Mouse (Mus musculus): Measurements from ENCODE around the gene Nipal3. TPM values are rescaled to one million over a fixed set of nuclear protein-coding genes. Genes with fewer than 3 reads are reported as not detected.
A peak's percentile ranks its signal among the peaks of the same experiment; 100 is the strongest.

The Nipal3 gene
- polyA plus RNA-seq, 1 experiment from 2014 or later: 3.2 TPM

DNA sequence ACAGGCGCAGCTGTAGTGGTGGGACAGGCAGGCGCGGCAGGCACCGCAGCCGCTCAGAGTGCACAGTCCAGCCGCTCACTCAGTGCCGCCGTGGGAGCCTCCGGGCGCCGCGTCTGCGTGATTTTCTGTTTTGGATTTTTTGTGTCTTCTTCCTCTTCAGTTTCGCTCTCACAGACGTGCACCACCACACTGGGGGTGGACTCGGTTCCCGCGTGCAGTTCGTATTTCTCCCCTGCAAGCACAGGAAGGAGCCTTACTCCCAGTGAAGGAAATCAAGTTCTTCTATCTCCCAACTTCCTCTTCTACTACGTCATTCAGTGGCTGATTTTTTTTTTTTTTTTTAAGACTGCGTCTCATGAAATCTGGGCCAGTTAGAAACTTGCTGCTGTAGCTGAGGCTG lies 78.5 kb downstream of the Nipal3 start:
- 52% methylated on average over 21 of the region's 21 CpGs for WGBS (ENCODE audit: insufficient replicate concordance)
- Histone ChIP-seq H3K27ac (ENCODE audit: low read length) (no peak overlapping the region), H3K36me3 (ENCODE audit: control insufficient read depth, insufficient read depth) (no peaks in the 10 kb centered on the region), H3K9ac (ENCODE audit: low read depth, low read length) (no peak overlapping the region; the same call in 1 of the 2 replicates), H3K4me2 (ENCODE audit: low read depth, low read length) (peak overlapping the region; percentile 10; the same call in 1 of the 2 replicates), H3K4me1 (ENCODE audit: control insufficient read depth, low read depth, low read length) (no peaks in the 10 kb centered on the region), H3K27me3 (ENCODE audit: control insufficient read depth, insufficient read depth, low read depth, low read length) (no peaks in the 10 kb centered on the region), H3K9me3 (replicated peaks; ENCODE audit: control insufficient read depth, low read length) (no peaks in the 10 kb centered on the region), H3K4me3 (ENCODE audit: low read depth, low read length) (peak overlapping the region; percentile 14)
- no peak for ATAC-seq (ENCODE audit: low read depth)

DNA sequence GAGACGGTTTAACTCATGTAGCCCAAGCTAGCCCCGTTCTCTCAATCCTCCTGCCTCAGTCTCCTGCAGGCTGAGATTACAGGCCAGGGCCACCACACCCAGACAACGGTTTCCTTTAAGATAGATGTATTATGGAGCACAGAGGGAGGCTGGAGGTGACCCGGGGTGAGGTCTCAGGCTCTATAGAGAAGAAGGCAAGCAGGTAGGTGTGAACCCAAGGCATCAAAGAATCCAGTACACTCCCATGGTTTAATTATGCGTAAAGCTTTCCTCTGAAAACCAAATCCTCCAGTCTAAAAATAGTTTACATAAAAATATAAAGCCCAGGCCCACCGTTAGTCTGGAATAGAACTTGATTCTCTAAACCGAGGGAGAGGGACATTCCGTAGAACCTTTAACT lies 81.3 kb downstream of the Nipal3 start:
- Histone ChIP-seq H3K9ac (ENCODE audit: low read depth, low read length) (no peak overlapping the region), H3K27ac (ENCODE audit: low read length) (no peak overlapping the region), H3K9me3 (replicated peaks; ENCODE audit: control insufficient read depth, low read length) (no peaks in the 10 kb centered on the region), H3K36me3 (ENCODE audit: control insufficient read depth, insufficient read depth) (no peaks in the 10 kb centered on the region), H3K4me2 (ENCODE audit: low read depth, low read length) (no peak overlapping the region), H3K4me1 (ENCODE audit: control insufficient read depth, low read depth, low read length) (no peaks in the 10 kb centered on the region), H3K4me3 (ENCODE audit: low read depth, low read length) (no peak overlapping the region), H3K27me3 (ENCODE audit: control insufficient read depth, insufficient read depth, low read depth, low read length) (no peaks in the 10 kb centered on the region)
- WGBS (ENCODE audit: insufficient replicate concordance): 62% methylated on average over 8 of the region's 8 CpGs
- no peak for ATAC-seq (ENCODE audit: low read depth)

DNA sequence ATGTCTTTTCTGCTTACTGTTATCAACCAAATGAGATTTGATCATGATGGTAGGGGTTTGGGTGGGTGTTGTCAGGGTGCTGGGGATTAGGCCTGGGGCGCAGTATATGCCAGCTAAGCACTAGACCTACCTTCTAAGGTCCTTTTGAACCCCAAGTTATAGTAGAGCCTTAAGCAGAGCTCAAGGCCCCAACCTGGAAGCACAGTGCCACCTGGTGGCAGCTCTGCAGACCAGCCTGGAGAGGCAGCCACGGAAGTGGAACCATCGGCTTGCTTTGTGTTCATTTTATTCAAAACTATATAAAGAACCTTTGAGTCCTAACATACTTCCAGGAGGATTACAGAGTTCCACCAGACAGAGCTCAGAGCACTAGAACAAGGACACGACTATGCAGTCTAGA lies 83.2 kb downstream of the Nipal3 start:
- WGBS (ENCODE audit: insufficient replicate concordance): 21% methylated on average over 4 of the region's 4 CpGs
- 0 out of 2 replicates have a peak, but pooled peaks have one; percentile 32 for ATAC-seq (ENCODE audit: low read depth)
- Histone ChIP-seq H3K9me3 (replicated peaks; ENCODE audit: control insufficient read depth, low read length) (no peaks in the 10 kb centered on the region), H3K9ac (ENCODE audit: low read depth, low read length) (no peak overlapping the region), H3K27me3 (ENCODE audit: control insufficient read depth, insufficient read depth, low read depth, low read length) (no peaks in the 10 kb centered on the region), H3K4me2 (ENCODE audit: low read depth, low read length) (no peak overlapping the region), H3K4me3 (ENCODE audit: low read depth, low read length) (no peak overlapping the region), H3K36me3 (ENCODE audit: control insufficient read depth, insufficient read depth) (no peaks in the 10 kb centered on the region), H3K4me1 (ENCODE audit: control insufficient read depth, low read depth, low read length) (no peaks in the 10 kb centered on the region), H3K27ac (ENCODE audit: low read length) (no peak overlapping the region)

DNA sequence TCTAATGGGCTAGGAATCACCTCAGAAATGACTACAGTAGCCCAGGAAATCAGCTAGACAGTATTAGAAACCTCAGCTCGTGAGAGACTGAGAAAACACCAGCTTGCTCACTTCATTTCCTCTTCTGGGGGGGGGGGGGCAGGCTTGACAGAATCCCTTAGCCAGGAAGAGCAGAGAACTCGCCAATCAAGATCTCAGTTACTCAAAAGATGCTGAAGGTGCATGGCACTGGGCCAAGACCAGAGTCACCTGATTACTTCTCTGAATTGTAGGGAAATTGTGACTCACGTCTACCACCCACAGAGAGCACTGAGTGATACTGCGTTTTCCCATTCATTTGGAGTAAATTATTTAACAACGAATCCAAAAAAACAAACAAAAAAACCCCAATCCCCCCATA lies 88.7 kb downstream of the Nipal3 start:
- Histone ChIP-seq H3K27ac (ENCODE audit: low read length) (no peak overlapping the region), H3K9me3 (replicated peaks; ENCODE audit: control insufficient read depth, low read length) (no peaks in the 10 kb centered on the region), H3K4me3 (ENCODE audit: low read depth, low read length) (no peak overlapping the region), H3K4me1 (ENCODE audit: control insufficient read depth, low read depth, low read length) (peaks cover 20% of the 10 kb centered on the region), H3K36me3 (ENCODE audit: control insufficient read depth, insufficient read depth) (no peaks in the 10 kb centered on the region), H3K9ac (ENCODE audit: low read depth, low read length) (no peak overlapping the region), H3K4me2 (ENCODE audit: low read depth, low read length) (no peak overlapping the region), H3K27me3 (ENCODE audit: control insufficient read depth, insufficient read depth, low read depth, low read length) (no peaks in the 10 kb centered on the region)
- WGBS (ENCODE audit: insufficient replicate concordance): 48% methylated on average over 5 of the region's 5 CpGs
- ATAC-seq (ENCODE audit: low read depth): no peak

DNA sequence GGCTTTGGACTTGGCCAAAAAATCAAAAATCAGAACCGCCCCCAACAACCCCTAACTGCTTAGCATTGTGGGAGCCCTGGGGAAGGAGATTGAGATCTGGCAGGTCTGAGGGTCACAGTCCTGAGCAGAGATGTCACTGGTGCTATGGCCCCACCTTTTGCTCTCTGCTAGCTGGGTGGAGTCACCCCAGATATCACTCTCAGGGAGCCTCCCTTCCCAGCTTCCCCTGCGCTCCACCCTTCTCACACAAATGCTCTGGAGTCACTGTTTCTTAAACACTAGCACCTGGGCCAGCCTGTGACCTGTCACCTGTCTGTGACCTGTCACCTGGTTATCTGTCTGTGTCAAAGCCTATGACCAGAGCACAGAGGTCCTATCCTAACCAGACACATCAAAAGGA lies 89.9 kb downstream of the Nipal3 start:
- Histone ChIP-seq H3K27ac (ENCODE audit: low read length) (no peak overlapping the region), H3K27me3 (ENCODE audit: control insufficient read depth, insufficient read depth, low read depth, low read length) (peaks cover under 1% of the 10 kb centered on the region; the same call in 1 of the 2 replicates), H3K9ac (ENCODE audit: low read depth, low read length) (no peak overlapping the region), H3K4me1 (ENCODE audit: control insufficient read depth, low read depth, low read length) (peaks cover 20% of the 10 kb centered on the region), H3K36me3 (ENCODE audit: control insufficient read depth, insufficient read depth) (no peaks in the 10 kb centered on the region), H3K4me3 (ENCODE audit: low read depth, low read length) (no peak overlapping the region), H3K4me2 (ENCODE audit: low read depth, low read length) (peak overlapping the region; percentile 39), H3K9me3 (replicated peaks; ENCODE audit: control insufficient read depth, low read length) (no peaks in the 10 kb centered on the region)
- WGBS (ENCODE audit: insufficient replicate concordance): 44% methylated on average over 2 of the region's 2 CpGs
- ATAC-seq (ENCODE audit: low read depth): peak; percentile 93

DNA sequence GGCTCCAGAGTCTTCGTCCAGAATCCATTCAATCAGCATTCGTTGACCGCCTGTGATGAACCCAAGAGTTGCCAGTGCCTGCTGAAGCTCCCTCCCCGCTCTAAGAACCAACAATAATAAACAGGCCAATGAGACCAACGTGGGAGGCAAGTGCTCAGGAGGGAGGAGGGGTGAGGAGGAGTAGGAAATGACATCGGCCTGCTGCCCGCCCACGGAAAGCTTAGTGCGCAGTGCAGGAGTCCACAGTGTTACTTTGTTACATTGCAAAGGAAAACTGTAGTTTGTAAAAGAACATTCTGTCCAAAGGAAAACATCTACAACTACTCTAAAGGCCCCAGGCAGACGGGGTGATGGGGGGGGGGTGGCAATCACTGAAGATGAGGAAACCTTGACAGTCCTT lies 90.8 kb downstream of the Nipal3 start:
- no peak for ATAC-seq (ENCODE audit: low read depth)
- H3K4me2 ChIP-seq (ENCODE audit: low read depth, low read length): no peak overlapping the region
- H3K27ac ChIP-seq (ENCODE audit: low read length): no peak overlapping the region
- no peaks in the 10 kb centered on the region for H3K36me3 ChIP-seq (ENCODE audit: control insufficient read depth, insufficient read depth)
- no peak overlapping the region for H3K9ac ChIP-seq (ENCODE audit: low read depth, low read length)
- peaks cover 20% of the 10 kb centered on the region for H3K4me1 ChIP-seq (ENCODE audit: control insufficient read depth, low read depth, low read length)
- no peak overlapping the region for H3K4me3 ChIP-seq (ENCODE audit: low read depth, low read length)
- WGBS (ENCODE audit: insufficient replicate concordance): 78% methylated on average over 10 of the region's 10 CpGs
- H3K9me3 ChIP-seq (replicated peaks; ENCODE audit: control insufficient read depth, low read length): no peaks in the 10 kb centered on the region
- H3K27me3 ChIP-seq (ENCODE audit: control insufficient read depth, insufficient read depth, low read depth, low read length): peaks cover 9% of the 10 kb centered on the region

DNA sequence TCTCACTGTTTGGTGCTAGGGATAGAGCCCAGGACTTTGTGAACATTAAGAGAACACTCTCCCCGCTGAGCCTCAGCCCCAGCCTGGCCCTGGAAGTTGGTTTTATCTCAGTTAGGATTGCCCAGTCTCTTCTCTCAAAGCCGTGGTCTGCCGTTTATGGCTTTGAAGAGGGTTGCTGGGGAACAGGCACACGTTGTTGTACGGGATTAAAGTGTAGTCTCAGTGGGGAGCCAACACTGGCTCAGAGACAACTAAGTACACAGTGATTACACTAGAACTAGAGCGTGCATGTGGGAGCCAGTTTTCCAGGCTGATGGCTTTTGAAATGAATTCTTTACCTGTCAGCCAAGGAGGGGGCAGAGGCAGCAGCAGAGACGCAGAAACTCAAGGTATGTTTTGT lies 93.0 kb downstream of the Nipal3 start:
- 44% methylated on average over 7 of the region's 7 CpGs for WGBS (ENCODE audit: insufficient replicate concordance)

DNA sequence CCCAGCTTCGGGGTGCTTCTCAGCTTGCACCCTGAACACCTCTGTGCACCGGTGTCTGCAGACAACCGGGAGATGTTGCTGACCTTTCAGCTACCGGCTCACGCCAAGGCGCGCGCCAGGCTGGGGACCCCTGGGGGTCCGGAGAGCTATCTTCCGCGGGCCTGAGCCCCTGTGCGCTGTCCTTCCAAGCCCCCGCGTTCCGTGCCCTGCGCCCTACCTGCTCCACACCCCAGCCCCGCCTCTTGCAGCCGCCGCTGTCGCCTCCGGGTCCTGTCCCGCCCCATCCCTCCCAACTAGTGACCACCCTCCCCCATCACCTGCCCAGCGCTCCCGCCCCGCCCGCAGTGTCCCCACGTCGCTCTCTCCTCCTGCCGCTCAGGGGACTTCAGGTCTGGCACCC lies 96.8 kb downstream of the Nipal3 start, which contains the start of gene Ncmap:
Gene Ncmap, minus strand, starts transcription at position 237 of the 400 bp plus-strand sequence.
- Histone ChIP-seq H3K9ac (ENCODE audit: low read depth, low read length) (no peak within 1 kb of the TSS), H3K27ac (ENCODE audit: low read length) (no peak within 1 kb of the TSS), H3K4me2 (ENCODE audit: low read depth, low read length) (peak within 1 kb of the TSS; percentile 36; the same call in 1 of the 2 replicates), H3K4me3 (ENCODE audit: low read depth, low read length) (peak within 1 kb of the TSS; percentile 24), H3K36me3 (ENCODE audit: control insufficient read depth, insufficient read depth) (no peaks in the 10 kb centered on the region), H3K4me1 (ENCODE audit: control insufficient read depth, low read depth, low read length) (peaks cover 7% of the 10 kb centered on the region; the same call in 1 of the 2 replicates), H3K9me3 (replicated peaks; ENCODE audit: control insufficient read depth, low read length) (no peaks in the 10 kb centered on the region; the same call in 1 of the 2 replicates), H3K27me3 (ENCODE audit: control insufficient read depth, insufficient read depth, low read depth, low read length) (peaks cover 47% of the 10 kb centered on the region)
- 3% methylated on average over 29 of the region's 29 CpGs for whole genome bisulfite sequencing (ENCODE audit: insufficient replicate concordance)
- no peak for ATAC-seq (ENCODE audit: low read depth)

More for the DNA sequence above, 93.0 kb downstream of the Nipal3 start:
- no peak overlapping the region for H3K4me3 ChIP-seq (ENCODE audit: low read depth, low read length)
- H3K4me2 ChIP-seq (ENCODE audit: low read depth, low read length): no peak overlapping the region
- no peaks in the 10 kb centered on the region for H3K9me3 ChIP-seq (replicated peaks; ENCODE audit: control insufficient read depth, low read length)
- no peak for ATAC-seq (ENCODE audit: low read depth)
- no peak overlapping the region for H3K9ac ChIP-seq (ENCODE audit: low read depth, low read length)
- peaks cover 27% of the 10 kb centered on the region for H3K4me1 ChIP-seq (ENCODE audit: control insufficient read depth, low read depth, low read length)
- H3K27me3 ChIP-seq (ENCODE audit: control insufficient read depth, insufficient read depth, low read depth, low read length): peaks cover 30% of the 10 kb centered on the region
- no peaks in the 10 kb centered on the region for H3K36me3 ChIP-seq (ENCODE audit: control insufficient read depth, insufficient read depth)
- no peak overlapping the region for H3K27ac ChIP-seq (ENCODE audit: low read length)

DNA sequence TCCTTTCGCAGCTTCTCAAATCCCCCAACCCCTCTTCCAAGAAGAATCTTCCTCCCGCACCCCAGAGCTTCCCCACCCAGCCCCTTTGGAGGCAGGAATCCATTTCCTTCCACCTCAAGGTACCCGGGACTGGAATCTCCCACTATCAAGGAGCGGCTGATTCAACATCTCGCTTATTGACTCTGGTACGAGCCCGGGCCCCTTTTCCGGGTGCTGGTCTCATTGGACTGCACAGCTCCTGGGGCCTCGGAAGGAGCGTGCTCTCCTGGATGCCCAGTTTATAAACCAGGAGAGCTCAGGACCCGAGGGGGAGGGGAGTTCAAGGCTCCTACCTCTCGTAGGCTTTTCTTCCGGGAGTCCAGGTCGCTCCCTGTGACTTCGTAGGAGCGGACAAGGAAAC lies 97.3 kb downstream of the Nipal3 start:
- Histone ChIP-seq H3K9me3 (replicated peaks; ENCODE audit: control insufficient read depth, low read length) (peaks cover 2% of the 10 kb centered on the region; the same call in 1 of the 2 replicates), H3K36me3 (ENCODE audit: control insufficient read depth, insufficient read depth) (no peaks in the 10 kb centered on the region), H3K4me3 (ENCODE audit: low read depth, low read length) (peak overlapping the region; percentile 24), H3K4me2 (ENCODE audit: low read depth, low read length) (peak overlapping the region; percentile 36; the same call in 1 of the 2 replicates), H3K9ac (ENCODE audit: low read depth, low read length) (no peak overlapping the region), H3K27me3 (ENCODE audit: control insufficient read depth, insufficient read depth, low read depth, low read length) (peaks cover 47% of the 10 kb centered on the region), H3K4me1 (ENCODE audit: control insufficient read depth, low read depth, low read length) (peaks cover 7% of the 10 kb centered on the region; the same call in 1 of the 2 replicates), H3K27ac (ENCODE audit: low read length) (no peak overlapping the region)
- WGBS (ENCODE audit: insufficient replicate concordance): 8% methylated on average over 16 of the region's 16 CpGs
- no peak for ATAC-seq (ENCODE audit: low read depth)
